Mouse (Mus musculus) right cerebral cortex, postnatal 25 days (tissue): Measurements from ENCODE around the gene Dhx30.
"Not testable (repeated sequence)": the region's sequence is repeated elsewhere in the genome, so short reads cannot be mapped to it uniquely, and the experiment has no call there.

Experiments used
- DNase-seq: peaks from one replicate; pipeline ENCODE4 v3.0.0; 2022

Gene Dhx30

DNA sequence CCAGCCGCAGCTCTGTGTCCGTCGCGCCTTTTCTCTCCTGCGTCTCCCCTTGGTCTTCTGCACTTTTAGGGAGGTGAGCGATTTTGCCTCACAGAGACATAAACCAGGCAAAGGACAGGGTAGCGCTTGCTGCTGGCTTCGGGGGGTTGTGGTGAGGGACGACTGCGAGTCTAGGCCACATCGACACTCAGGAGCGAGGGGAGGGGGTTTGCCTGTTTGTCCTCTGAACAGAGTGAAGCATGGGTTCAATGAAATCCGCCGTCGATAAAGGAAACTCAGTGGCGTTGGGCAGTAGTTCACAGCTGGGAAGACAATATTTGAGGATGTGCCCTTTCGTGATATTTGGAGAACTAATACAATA is at the start of gene Dhx30:
TSS of gene Dhx30 (minus strand) at position 52 of the 361 bp plus-strand sequence.
- DNase-seq = no peak

DNA sequence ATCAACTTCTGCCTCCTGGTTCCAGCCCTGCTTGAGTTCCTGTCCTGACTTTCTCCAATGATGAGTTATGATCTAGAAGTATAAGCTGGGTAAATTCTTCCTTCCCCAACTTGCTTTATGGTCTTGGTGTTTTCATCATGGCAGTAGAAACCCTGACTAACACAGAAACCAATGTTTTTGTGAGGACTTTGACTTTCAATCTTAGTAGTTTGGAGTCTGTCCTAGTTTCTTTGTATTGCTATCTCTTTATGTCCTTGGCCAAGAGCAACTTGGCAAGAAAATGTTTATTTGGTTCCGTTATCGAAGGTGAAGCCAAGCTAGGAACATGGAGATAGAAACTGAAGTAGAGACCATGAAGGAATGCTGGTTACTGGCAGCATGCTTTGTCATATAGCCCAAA is 45.4 kb upstream of the Dhx30 start:
- DNase-seq = no peak

DNA sequence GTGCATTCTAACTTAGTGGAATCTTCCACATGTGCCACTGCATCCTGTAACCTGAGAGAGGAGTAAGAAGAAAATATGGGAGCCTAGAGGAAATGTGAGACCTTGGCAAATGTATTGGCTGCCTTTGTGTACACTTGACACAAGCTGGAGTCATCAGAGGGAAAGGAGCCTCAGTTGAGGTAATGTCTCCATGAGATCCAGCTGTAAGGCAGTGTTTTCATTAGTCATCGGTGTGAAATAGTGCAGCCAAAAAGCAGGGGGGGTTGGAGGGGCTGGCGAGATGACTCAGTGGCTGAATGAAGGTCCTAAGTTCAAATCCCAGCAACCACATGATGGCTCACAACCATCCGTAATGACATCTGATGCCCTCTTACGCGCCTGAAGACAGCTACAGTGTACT is 44.8 kb upstream of the Dhx30 start:
- DNase-seq = no peak

DNA sequence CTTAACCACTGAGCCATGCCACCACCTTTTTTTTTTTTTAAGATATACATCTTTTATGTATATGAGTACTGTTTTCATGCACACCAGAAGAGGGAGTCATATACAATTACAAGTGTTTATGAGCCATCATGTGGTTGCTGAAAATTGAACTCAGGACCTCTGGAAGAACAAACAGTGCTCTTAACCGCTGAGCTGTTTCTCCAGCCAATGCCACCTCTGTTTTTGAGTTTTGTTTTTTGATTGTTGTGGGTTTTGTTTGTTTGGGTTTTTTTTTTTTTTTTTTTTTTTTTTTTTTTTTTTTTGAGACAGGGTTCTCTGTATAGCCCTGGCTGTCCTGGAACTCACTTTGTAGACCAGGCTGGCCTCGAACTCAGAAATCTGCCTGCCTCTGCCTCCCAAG is 42.9 kb upstream of the Dhx30 start:
- DNase-seq = not testable (repeated sequence)

DNA sequence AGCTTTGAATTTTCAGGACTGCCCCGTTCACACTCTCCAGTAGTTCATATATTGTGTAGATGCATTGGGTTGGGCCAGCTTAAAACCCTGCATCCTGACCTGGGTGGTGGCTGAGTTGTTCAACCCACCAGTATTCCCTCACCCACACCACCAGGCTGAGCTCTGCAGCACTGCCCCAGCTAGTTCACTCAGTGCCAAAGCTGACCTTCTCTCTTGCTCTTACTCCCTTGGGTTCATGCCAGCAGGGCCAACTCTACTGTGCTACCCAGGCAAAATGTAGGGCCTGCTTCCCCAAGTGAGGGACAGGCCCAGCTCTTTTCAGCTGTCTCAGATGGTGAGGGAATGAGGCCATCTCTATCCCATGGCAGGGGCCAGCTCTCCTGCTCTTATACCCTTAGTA is 41.4 kb upstream of the Dhx30 start:
- DNase-seq = no peak

DNA sequence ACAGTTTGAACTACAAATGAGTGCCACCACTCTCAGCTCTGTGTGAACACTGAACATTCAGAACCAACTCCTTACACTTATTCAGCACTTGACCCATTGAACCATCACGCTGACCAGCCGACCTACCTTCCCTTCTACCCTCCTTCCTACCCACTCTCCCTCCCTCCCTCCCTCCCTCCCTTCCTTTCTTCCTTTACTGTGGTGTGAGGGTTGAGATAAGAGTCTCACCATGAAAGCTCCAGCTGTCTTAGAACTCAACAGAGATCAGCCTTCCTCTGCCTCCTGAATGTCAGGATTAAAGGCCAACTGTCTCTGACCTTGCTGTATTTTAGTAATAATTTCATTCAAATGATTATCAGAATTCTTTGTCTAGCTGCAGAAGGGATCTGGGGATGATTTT is 31.0 kb upstream of the Dhx30 start:
- no peak for DNase-seq

DNA sequence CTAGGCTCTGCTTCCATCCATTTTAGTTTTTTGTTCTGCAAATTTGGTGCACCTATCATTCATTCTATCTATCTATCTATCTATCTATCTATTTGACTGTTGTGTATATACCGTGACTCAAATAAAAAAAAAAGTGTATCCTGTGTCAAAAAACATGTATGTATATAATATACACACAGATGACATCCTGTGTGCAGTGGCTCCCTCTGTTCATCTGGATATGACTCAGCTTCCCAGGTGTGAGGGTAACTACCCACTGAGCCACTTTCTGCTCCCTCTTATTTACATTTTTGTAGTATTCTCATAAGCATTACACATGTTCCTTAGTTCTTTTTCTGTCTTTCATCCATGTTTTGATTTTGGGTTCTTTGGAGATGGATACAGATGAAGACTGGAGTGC is 24.5 kb upstream of the Dhx30 start:
- DNase-seq = no peak

DNA sequence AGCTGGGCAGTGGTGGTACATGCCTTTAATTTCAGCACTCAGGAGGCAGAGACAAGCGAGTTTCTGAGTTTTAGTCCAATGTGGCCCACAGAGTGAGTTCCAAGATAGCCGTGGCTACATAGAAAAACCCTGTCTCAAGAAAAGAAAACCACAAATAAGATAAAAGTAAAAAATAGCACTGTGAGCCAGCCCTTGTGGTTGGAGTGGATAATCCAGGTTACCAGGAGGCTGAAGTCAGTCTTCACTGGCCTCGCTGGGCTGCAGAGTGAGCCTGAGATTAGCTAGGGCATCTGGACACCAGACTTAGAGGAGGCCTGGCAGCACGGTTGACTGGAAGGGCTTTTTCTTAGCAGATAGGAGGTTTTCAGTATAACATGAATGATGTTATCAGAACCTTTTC is 21.5 kb upstream of the Dhx30 start:
- no peak for DNase-seq

DNA sequence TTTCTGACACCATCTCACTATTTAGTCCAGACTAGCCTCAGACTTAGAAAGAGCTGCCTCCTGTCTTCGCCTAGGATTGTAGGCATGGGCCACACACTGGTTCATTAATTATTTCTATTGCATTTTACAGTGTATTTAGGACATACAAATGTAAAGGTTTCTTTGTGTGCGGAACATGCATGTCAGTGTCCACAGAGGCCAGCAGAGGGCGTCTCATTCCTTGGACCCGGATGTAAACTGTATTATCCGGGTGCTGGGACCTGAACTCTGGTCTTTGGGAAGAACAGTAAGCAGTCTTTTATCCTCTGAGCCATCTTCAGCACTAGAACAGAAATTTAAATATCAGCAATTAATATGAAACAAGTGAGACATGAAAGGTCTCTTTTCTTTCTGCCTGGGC is 16.5 kb upstream of the Dhx30 start:
- DNase-seq = no peak

DNA sequence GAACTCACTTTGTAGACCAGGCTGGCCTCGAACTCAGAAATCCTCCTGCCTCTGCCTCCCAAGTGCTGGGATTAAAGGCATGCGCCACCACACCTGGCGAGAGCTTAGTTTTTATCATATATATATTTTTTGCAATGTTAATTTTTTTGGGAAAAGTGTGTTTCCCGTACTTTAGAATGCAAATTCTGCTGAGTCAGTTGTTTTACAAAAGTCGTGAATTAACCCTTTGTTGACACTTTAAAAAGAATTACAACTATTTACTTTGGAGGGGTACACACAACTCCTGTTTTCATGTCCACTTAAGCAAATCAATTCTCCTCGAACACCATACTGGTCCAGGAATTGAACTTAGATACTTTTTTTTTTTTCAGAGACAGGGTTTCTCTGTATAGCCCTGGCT is 15.3 kb upstream of the Dhx30 start:
- DNase-seq = no peak

DNA sequence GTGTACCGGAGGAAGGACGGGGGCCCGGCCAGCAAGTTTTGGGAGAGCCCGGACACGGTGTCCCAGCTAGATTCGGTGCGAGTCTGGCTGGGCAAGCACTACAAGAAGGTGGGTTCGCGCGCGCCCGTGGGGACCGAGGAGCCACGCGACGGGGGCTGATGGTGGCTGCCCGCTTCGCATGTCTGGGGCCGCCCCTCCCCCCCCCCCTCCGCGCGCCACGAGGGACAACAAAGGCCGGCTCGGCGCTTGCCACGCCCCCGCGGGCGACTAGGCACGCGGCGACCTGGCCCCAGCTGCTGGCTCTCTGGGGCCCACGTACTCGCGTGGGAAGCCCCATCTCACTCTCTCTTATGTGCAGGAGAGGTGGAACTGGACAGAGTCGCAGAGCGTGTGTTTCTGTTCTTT is 14.6 kb upstream of the Dhx30 start:
- no peak for DNase-seq

DNA sequence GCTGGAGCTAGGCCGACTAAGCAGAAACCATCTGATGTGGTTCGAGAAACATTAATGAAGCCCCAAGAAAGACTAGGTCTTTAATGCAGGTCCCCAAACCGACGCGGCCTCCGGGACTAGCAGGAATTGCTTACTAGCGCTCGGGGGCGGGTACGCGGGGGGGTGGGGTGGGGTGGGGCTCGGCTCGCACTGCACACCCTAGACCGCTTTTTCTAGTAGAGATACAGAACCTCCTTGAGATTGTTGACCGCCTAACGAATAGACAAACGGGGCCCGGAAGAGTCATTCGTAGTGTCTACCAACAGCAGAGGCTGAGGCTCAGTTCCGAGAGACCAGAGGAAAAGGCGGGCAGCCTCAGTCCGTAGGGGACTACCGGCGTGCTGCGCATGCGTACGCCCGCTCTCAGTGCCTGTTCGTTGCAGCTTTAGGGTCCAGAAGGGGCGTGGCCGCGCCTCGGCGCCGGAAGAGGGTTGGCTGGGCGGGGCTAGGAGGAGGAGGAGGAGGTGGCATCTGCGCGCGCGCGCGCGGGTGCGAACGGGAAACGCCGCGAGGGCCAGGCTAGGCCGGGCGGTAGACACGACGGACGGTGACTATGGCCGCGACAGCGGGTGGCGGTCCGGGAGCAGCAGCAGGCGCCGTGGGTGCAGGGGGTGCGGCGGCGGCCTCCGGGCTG is 14.0 kb upstream of the Dhx30 start:
- DNase-seq = peak; percentile 99

DNA sequence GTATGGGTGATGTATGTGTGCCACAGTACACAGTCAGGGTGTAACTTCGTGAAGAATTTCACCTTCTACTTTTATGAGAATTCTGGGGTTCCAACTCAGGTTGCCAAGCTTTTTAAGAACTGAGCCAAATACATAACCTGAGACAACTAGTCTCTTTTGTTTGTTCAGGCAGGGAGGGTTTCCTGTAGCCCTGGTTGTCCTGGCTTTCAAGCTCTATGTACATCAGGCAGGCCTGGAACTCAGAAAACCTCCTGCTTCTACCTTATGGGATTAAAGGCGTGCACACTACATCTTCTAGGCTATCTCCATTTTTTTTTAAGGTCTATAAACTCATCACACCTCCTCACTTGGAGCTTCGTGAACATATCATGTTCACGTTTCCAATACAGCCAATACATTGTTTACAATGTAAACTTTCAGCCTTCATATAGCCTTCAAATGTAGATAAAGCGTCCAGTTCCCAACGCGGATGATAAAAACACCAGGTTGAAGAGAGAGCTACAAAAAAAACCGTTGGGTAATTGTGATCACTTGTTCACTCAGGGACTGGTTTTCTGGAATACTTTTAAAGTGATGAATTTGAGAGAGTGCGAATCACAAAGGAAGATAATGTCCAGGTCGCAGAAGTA is 13.4 kb upstream of the Dhx30 start:
- DNase-seq = no peak

DNA sequence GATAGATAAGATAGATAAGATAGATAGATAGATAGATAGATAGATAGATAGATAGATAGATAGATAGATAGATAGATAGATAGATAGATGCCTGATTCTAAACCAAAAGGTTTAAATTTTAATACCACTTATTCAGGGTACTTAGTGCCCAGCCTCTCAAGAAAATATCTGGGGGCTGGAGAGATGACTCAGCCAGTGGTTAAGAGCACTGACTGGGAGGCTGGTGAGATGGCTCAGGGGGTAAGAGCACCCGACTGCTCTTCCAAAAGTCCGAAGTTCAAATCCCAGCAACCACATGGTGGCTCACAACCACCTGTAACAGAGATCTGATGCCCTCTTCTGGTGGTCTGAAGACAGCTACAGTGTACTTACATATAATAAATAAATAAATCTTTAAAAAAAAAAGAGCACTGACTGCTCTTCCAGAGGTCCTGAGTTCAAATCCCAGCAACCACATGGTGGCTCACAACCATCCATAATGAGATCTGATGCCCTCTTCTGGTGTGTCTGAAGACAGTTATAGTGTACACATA is 6.4 kb upstream of the Dhx30 start:
- DNase-seq = not testable (repeated sequence)

DNA sequence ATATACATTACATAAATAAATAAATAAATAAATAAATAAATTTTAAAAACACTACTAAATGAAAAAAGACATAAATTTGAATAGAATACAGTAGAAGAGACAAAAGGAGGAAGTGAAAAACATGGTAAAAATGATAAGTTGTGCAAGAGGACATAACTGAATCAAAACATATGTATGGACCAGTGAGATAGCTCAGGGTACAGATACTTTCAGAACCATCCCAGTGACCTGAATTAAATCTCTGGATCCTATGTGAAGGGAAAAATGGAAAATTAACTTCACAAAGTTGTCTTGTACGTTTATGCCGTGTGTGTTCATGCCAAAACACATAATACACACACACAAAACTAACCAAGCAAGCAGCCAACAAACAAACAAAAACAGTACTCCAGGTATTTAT is 5.7 kb upstream of the Dhx30 start:
- no peak for DNase-seq

DNA sequence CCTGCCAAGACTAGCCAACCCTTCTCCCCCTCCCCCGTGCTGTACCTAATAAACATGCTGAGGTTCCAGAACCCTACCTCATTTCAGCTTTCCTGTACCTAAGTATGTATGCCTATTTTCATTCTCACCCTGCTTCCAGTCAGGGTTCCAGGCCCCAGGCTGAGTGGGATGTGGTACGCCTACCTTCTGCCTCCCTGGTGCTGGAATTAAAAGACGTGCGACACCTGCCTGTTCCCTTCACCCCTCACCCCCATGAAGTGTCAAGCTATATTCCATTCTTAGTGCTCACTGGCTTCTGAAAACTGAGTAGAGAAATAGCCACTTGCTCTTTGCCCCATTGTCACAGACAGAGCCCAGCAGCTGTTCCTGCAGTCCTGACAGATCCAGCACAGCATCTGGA is 3.8 kb upstream of the Dhx30 start:
- DNase-seq = no peak

DNA sequence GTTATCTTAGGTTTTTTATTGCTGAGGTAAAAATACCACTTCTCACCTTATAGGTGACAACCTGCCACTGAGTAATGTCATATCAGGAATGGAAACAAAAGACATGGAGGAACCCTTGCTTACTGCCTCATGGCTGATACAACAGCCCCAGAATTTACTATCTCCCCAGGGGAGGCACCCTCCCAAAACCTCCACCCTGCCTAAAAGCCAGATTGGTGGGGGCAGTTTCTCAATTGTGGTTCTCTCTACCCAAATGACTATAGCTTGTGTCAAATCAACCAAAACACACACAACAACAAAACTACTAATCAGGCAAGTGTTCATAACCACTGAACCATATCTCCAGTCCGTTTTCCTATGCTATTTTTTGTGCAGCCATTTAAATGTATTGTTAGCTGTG is 619 bp upstream of the Dhx30 start:
- no peak for DNase-seq

DNA sequence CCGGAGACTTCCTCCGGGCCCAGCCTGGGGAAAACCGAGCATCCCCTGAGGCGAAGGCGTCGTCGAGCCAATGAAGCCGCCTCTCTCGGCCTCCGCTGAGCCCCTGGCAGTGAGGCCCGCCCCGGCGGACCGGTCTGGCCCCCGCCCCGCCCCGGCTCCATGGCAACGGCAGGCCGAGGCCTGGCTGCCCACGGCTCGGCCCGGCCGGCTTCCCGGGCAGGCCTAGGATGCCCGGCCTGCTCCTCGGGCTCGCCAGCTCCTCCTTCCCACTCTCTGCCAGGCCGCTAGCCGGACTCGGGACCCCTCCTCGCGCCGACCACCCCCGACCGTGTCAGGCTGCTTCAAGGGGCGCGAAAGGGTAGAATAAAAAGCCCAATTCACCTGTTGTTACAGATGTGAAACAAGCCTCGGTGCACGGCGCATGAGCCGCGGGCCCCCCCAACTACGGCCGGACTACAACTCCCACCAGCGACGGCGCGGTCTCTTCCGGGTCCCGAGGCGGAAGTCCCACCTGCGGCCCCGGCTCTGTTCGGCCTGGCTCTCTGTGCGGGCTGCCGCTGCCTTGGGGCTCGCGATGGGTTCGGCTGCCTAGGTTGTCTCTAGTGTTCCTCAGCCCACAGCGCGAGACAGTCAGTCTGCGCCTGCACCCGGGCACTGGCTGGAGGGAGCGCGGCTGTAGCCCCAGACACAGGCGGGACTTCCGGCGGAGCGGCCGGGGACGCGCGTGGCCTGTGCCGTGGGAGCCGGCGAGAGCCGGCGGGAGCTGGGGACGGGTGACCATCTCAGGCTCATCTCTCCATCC is 452 bp downstream of the Dhx30 start, which contains the start of gene Smarcc1:
TSS of gene Smarcc1 (plus strand) at position 732 of the 802 bp plus-strand sequence.
- peak; percentile 93 for DNase-seq

DNA sequence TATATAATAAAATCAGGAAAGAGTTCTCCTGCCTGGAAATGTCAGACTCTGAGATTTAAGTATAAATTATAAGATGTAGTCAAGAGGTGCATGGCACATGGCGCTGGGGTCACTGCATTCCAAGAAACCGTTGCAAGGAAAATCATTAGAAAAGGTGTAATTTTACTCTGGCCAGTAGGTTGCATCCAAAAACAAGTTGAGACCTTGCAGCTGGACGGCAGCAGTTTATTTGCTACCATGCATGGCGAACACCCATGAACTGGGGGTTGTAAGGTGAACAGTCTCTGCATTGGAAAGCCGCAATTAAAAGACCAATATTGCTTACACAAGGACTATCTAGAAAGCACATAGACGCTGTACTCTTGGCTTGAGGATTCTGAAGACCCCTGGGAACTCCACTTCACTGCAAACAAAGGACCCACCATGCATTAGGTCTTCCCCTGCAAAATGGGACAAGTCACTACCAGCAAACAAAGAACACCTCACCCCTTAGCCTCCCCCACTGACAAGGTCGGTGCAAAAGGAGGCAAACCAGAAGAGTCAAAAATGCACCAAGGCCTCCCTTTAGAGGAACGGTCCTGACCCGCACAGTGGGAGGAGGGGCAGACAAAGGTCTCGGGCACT is 1.2 kb downstream of the Dhx30 start:
- DNase-seq = no peak

DNA sequence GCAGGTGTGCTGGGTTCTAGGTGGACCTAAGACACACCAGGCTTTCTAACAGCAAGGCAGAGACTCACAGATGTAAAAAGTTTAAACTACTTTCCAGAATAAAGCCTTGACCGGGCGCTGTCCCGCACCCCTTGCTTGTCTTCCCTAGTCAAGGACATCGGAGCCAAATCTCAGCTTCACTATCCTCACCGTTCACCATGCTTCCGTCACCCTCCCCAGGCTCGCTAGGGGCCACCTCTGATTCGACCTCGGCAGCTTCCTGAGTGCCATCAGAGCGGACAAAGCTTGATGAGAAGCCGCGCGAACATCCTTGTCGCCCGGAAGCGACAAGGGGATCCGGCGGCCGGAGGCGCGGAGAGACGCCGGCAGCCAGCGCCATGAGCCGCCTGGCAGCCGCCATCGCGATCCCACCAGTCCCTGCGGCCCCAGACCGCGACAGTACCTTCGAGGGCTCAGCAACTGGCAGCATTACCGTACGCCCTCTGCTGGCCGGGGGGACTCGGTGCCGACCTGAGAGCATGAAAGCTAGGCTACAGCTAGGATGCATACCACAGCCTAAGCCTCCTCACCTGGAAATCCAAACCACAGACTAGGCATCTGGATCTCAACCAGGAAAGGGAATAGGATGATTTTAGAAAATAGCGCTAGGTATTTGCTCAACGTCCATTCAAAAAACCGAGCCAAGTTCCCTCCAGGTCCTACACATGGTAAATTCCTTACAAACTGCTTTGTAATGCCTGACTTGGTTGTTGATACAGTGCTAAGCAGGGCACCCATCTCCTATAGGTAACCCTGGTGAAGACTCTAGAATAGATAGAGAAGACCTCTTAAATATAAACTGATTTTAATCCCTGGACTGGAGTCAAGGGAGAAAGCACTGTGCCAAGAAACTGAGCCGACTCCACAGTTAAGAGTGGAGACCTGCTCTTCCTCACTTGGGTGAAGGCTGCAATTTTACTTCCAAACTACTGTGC is 16.7 kb downstream of the Dhx30 start:
- DNase-seq = peak; percentile 93

DNA sequence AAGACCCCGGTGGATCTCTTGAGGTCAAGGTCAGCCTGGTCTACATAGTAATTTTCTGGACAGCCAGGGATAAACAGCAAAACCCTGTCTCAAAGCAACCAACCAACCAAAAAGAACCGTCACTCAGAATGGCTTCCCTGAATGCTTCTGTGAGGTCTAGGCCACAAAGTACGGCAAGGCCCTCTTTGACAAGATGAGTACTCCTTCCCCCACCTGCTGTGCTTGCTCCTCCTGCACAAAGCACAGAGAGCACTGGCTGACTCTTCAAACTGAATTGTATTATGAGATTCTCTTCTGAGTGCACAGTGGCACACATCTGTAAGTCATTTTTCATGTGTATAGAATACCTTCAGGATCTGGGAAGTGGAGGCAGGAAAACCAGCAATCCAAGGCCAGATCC is 19.8 kb downstream of the Dhx30 start:
- DNase-seq = no peak

DNA sequence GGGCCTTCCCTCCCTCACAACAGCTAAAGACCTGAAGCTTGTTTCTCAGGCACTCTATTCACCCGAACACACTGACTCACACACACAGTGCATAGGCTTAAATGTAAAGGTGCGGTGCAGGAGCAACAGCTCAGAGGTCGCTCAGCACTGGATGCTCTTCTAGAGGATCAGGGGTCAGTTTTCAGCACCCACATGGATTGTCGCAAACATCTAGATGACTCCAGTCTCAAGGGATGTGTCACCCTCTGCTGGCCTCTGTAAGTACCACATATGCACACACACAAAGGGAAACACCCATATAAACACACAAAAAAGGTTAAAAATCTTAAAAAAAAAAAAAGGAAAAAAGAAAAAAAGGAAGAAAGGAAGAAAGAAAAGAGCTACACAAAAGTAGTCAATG is 22.9 kb downstream of the Dhx30 start:
- DNase-seq = no peak
